Mouse (Mus musculus): Measurements from ENCODE around the gene Vgll4.

DNA sequence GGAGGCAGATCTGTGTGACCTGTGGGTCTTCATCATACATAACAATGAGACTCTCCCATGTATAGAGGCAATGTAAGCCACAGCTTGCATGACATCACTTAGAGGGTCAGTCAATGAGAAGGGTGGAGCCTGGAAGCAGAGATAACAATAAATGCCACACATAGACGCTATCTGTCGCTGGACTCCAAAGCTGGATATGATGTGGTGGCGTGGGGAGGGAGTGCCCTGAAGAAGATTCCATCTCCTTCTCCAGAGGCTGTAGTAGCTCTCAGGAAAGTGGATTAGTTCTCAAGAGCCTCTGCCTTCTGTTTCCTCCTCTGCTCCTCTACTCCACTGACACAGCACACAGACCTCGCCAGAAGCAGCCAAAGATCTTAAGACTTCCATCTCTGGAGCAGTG, 89.0 kb downstream of the Vgll4 start:
- no peak for TF ChIP-seq MAFK (IDR thresholded peaks at IDR 0.05; ENCODE audit: insufficient read depth, low read depth, low read length)
- no peak for TF ChIP-seq ZNF384 (IDR thresholded peaks at IDR 0.05; ENCODE audit: low read depth, low read length)
- TF ChIP-seq HCFC1 (IDR thresholded peaks at IDR 0.05; ENCODE audit: borderline replicate concordance, insufficient read depth, low read length) = no peak
- TF ChIP-seq CHD2 (IDR thresholded peaks at IDR 0.05; ENCODE audit: low read depth, low read length) = no peak
